Mouse (Mus musculus): ENCODE results near the gene Slc36a4.

The Slc36a4 gene

GRCm38 (mm10) chr9:15709599-15710381 lies at the start of gene Slc36a4:
Gene Slc36a4 (plus strand): TSS chr9:15709738.
- CTCF ChIA-PET, result no interaction called here
- POLR2A ChIA-PET, result no interaction called here

GRCm38 (mm10) chr9:15664606-15665005 lies 44.9 kb upstream of the Slc36a4 start:
- ChIA-PET CTCF (interaction anchor here in 1 of 4 experiments (1.2 kb wide), 1 partner anchor 21 kb away, joined by 4 read pairs; no protein-coding TSS in a partner anchor), POLR2A (no interaction called here)

GRCm38 (mm10) chr9:15669452-15669851 lies 40.1 kb upstream of the Slc36a4 start:
- CTCF ChIA-PET, result no interaction called here
- POLR2A ChIA-PET, result no interaction called here

GRCm38 (mm10) chr9:15670002-15670527 lies 39.5 kb upstream of the Slc36a4 start:
- CTCF ChIA-PET, result no interaction called here
- POLR2A ChIA-PET, result no interaction called here

- ChIA-PET POLR2A (no interaction called here), CTCF (no interaction called here)
Measured at GRCm38 (mm10) chr9:15672251-15672650, 37.3 kb upstream of the Slc36a4 start.

GRCm38 (mm10) chr9:15681855-15682466 lies 27.6 kb upstream of the Slc36a4 start:
- ChIA-PET CTCF (interaction anchor here (0.5 to 1.7 kb wide), 13 partner anchors 10 to 455 kb away, joined by 3 to 9 read pairs (median 3); no protein-coding TSS in a partner anchor), POLR2A (interaction anchor here in 2 of 4 experiments (0.6 kb wide), 3 partner anchors 52 to 583 kb away, joined by 3 to 6 read pairs (median 4); no protein-coding TSS in a partner anchor)

- POLR2A ChIA-PET, result no interaction called here
- CTCF ChIA-PET, result interaction anchor here (0.6 to 3.7 kb wide), 20 partner anchors 9 to 475 kb away, joined by 3 to 32 read pairs (median 4); partner anchors contain the start of genes Cep295 (in 2 of the 4) and Mtnr1b (in 1 of the 4)
Measured at GRCm38 (mm10) chr9:15685215-15685614, 24.3 kb upstream of the Slc36a4 start.

GRCm38 (mm10) chr9:15687358-15687757 lies 22.2 kb upstream of the Slc36a4 start:
- ChIA-PET CTCF (interaction anchor here in 1 of 4 experiments (1.1 kb wide), 1 partner anchor 193 kb away, joined by 6 read pairs; no protein-coding TSS in a partner anchor), POLR2A (no interaction called here)

GRCm38 (mm10) chr9:15693847-15694246 lies 15.7 kb upstream of the Slc36a4 start:
- ChIA-PET POLR2A (no interaction called here), CTCF (no interaction called here)

GRCm38 (mm10) chr9:15694989-15695388 lies 14.5 kb upstream of the Slc36a4 start:
- ChIA-PET POLR2A (interaction anchor here in 1 of 4 experiments (0.6 kb wide), 2 partner anchors 80 to 174 kb away, joined by 3 to 7 read pairs; no protein-coding TSS in a partner anchor), CTCF (interaction anchor here in 2 of 4 experiments (0.6 to 1.3 kb wide), 3 partner anchors 11 to 185 kb away, joined by 3 to 4 read pairs (median 3); no protein-coding TSS in a partner anchor)

- ChIA-PET CTCF (interaction anchor here in 3 of 4 experiments (0.6 to 0.7 kb wide), 3 partner anchors 11 to 387 kb away, joined by 3 to 4 read pairs (median 4); no protein-coding TSS in a partner anchor), POLR2A (no interaction called here)
Measured at GRCm38 (mm10) chr9:15705706-15706105, 3.8 kb upstream of the Slc36a4 start.

GRCm38 (mm10) chr9:15708979-15709598 lies 449 bp upstream of the Slc36a4 start:
- ChIA-PET POLR2A (no interaction called here), CTCF (no interaction called here)

- CTCF ChIA-PET, result no interaction called here
- POLR2A ChIA-PET, result no interaction called here
Measured at GRCm38 (mm10) chr9:15710821-15711565, 1.5 kb downstream of the Slc36a4 start.

- CTCF ChIA-PET, result no interaction called here
- POLR2A ChIA-PET, result no interaction called here
Measured at GRCm38 (mm10) chr9:15711676-15712075, 2.1 kb downstream of the Slc36a4 start.

GRCm38 (mm10) chr9:15714792-15715191 lies 5.3 kb downstream of the Slc36a4 start:
- ChIA-PET POLR2A (no interaction called here), CTCF (no interaction called here)

- ChIA-PET CTCF (no interaction called here), POLR2A (no interaction called here)
Measured at GRCm38 (mm10) chr9:15715193-15715989, 5.9 kb downstream of the Slc36a4 start.

GRCm38 (mm10) chr9:15717363-15717762 lies 7.8 kb downstream of the Slc36a4 start:
- ChIA-PET POLR2A (no interaction called here), CTCF (no interaction called here)

GRCm38 (mm10) chr9:15718295-15718694 lies 8.8 kb downstream of the Slc36a4 start:
- POLR2A ChIA-PET, result no interaction called here
- CTCF ChIA-PET, result no interaction called here

GRCm38 (mm10) chr9:15719594-15719993 lies 10.1 kb downstream of the Slc36a4 start:
- POLR2A ChIA-PET, result no interaction called here
- CTCF ChIA-PET, result no interaction called here

Data from embryonic stem cell, embryonic (primary cell).